Mouse (Mus musculus) natural killer cell, adult 2 months (primary cell): Measurements from ENCODE around the gene Nup205.
"Not testable (repeated sequence)": the region's sequence is repeated elsewhere in the genome, so short reads cannot be mapped to it uniquely, and the experiment has no call there.

Experiments used
- DNase-seq, 2 experiments: peaks; one replicate each; pipeline ENCODE4 v3.0.0; 2022; ENCODE audit warnings: low spot score in 2 of 2

Gene Nup205

DNA sequence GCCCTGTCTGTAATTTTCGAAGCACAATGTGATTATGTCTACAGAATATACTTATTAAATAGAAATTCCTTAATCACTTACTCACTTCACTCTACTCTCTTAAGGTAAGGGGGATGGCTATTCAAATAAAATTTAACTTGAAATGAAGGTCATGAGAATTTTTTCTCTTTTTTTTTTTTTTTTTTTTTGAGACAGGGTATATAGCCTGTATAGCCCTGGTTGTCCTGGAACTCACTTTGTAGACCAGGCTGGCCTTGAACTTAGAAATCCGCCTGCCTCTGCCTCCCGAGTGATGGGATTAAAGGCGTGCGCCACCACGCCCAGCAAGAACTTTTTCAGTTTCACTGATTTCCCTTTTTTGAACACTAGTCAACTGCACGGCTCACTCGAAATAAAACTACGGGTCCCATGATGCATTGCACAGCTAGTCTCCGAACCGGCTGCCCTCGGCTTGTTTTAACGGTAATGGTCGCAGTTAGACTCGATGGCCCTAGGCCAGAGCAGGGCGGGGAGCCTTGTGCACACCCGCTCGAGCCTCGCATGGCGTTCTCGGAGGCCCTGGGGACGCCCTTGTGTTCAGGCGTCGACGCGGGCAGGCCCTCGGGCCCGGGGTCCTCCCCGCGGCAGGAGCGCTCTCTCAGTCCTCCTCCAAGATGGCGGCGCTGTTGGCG is at the start of gene Nup205:
TSS of gene Nup205 (plus strand) at position 443 of the 671 bp plus-strand sequence.
- peak; percentile 80 to 88 for DNase-seq

DNA sequence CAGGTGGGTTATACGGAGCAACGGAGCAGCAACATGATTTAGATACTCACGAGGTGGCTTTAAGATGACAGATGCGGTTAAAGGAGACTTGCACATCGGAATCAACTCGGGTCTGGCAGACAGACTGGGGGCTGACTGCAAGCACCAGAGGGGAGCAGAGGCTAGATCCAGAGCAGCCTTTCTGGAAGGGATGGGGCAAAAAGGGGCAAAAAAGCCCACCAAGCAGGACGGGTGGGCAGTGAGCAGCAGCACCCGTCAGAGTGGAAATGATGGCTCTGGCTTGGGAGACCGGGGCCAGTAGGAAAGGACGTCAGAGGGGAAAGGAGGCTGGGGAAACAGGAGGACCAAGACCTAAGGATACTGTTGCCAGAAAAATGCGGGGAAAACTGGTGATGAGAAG is 44.4 kb upstream of the Nup205 start:
- peak; percentile 3 to 11 for DNase-seq

DNA sequence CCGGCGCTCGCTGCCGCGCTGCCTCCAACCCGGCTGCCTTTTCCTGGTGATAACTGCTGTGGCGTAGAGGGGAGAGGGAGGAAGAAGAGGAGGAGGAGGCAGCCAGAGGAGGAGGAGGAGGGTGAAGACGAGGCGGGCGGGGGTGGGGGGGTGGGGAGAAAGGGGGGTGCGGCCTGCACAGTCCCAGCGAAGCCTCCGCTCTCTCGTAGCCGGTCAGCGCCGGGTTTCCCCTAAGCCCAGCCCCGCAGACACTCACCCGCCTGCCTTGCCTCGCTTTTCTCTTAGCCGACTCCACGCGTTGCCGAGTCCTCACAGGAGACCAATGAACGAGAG is 44.0 kb upstream of the Nup205 start:
- DNase-seq: no peak

DNA sequence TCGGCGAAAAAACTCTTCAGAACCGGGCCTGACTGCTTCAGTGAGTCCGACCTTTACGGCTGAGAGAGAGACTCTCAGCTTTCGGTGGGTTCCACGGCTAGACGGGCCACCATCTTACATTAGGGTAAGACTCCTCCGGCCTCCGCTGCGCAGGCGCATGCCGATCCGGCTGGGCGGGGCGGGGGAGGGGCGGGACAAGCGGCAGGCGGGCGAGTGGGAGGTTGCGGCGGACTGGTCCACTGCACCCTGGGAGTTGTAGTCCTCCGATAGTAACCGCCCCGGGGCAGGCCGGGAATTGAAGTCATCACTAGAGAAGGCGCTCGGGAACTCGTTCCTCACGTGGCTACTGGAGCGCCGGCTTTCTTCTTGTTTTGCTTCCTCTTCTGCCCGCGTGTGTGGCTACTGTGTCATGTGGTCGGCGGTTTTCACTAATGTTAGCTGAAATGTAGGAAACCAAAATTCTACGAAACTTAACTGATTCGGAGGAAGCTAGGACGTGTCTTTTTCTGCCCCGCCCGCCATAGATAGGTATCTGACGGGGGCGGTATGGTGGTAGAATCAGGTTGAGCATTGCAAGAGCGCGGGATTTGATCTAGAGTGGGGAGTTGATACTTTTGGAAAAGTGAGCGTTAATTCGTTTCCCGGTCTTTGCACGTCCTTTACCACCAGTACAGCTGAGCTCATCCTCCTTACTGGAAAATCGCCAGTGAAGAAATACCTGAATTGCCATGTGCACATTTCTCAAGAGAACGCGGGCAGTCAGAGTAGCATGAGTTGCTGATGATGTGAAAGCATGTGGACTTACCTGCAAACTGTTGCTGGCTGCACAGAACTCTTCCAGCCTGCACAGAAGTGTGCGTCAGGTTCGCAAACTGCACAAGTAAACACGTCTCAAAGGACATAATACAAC is 43.4 kb upstream of the Nup205 start, which contains the start of gene Cnot4:
TSS of gene Cnot4 (minus strand) at position 146 of the 910 bp plus-strand sequence.
- peak; percentile 99 for DNase-seq

DNA sequence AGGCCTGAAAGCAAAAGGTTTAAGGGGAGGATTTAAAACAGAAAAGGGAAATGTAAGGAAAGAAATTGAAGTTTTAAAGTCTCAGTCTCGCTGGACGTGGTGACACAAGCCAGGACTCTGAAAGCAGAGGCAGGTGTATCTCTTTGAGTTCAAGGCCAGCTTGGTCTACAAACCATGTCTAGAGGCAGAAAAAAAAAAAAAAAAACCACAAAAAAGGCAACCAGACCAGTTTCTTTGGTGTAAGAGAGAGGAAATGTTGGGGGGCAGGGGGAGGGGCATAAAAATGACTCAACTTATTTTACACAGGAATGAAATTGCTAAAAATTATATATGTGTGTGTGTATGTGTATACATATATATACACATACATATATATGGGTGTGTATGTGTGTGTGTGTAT is 42.4 kb upstream of the Nup205 start:
- DNase-seq: no peak

DNA sequence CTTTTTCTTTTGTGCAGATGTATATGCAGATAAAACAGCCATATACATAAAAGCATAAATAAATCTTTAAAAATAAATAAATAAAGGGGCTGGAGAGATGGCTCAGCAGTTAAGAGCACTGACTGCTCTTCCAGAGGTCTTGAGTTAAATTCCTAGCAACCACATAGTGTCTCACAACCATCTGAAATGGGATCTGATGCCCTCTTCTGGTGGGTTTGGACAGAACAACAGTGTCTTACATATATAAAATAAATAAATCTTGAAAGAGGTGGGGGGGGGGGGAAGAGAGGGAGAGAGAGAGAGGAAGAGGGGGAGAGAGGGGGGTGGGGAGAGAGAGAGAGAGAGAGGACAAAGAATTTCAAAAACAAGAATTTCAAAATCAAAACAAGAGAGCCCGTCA is 36.9 kb upstream of the Nup205 start:
- no peak for DNase-seq

DNA sequence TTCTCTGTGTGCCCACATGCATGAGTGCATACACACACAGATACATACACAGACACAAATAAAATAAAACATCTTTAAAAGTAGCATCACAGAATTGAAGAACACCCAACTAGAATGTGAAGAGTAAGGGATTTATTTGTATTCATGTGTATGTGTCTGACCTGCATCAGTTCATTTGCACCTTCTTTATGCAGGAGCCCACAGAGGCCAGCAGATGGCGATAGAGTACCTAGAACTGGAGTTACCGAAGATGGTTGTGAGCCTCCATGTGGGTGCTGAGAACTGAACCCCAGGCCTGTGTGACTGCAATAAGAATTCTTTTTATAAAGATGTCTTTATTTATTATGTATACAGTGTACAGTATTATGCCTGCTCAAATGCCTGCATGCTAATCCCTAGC is 31.7 kb upstream of the Nup205 start:
- peak in 1 of 2 experiments; percentile 9 for DNase-seq

DNA sequence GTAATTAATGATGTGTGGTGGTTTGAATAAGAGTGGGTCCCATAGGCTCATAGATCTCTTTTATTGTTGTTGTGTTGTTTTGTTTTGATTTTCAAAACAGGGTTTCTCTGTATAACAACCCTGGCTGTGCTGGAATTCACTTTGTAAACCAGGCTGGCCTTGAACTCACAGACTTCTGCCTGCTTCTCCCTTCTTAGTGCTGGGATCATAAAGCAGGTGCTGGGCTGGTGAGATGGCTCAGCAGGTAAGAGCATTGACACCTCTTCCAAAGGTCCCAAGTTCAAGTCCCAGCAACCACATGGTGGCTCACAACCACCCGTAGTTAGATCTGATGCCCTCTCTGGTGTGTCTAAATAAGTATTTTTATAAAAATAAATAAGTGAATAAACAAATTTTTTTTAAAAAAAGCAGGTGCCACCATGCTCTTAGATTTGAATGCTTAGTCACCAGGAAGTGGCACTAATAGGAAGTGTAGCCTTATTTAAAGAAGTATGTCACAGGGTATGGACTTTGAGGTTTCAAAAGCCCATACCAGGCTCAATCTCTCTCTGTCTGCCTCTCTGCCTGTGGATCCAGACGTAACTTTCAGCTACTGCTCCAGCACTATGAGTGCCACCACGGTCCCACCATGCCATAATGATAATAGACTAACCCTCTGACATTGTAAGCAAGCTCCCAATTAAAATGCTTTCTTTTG is 29.3 kb upstream of the Nup205 start:
- DNase-seq: no peak

DNA sequence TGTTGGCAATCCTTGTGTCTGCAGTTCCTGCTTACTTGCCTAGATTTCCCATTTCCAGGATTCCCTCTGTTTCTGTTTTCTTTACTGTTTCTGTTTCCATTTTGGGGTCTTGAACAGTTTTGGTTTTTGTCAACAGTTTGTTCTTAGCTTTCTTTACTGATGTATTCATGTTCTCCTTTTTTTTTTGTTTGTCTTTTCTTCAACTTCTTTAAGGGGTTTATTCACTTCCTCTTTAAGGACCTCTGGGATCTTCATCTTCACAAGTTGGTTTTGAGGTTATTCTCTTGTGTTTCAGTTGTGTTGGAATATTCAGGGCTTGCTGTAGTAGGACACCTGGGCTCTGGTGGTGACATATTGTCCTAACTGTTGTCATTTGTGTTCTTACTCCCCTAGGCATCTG is 22.7 kb upstream of the Nup205 start:
- no peak for DNase-seq

DNA sequence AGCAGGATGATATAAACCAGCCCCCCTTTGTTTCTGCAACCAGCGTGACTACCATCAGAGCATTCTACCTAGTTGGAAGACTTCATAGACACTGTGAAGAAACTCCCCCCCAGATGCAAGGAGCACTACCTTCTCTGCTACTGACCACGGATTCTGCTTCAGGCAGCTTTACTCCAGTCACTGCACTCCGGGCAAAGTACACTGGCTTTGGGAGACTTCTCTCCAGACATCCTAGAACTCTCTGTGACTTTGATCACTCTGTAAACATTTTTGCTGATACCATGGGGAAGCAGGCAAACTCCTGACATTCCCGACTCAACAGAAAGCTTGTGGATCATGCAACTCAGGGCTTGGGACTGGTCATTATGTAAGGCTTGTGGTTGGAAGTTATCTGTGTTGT is 8.0 kb upstream of the Nup205 start:
- DNase-seq: no peak

DNA sequence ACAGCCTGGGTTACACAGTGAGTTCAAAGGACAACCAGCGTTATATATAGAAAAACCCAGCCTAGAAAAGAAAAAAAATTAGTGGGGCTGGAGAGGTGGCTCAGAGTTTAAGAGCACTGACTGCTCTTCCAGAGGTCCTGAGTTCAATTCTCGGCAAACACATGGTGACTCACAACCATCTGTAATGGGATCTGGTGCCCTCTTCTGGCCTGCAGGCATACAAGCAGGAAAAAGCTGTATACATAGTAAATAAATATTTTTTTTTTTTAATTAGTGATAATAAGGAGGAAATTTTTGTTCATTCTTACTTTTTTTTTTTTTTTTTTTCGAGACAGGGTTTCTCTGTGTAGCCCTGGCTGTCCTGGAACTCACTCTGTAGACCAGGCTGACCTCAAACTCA is 5.2 kb upstream of the Nup205 start:
- DNase-seq: not testable (repeated sequence)

DNA sequence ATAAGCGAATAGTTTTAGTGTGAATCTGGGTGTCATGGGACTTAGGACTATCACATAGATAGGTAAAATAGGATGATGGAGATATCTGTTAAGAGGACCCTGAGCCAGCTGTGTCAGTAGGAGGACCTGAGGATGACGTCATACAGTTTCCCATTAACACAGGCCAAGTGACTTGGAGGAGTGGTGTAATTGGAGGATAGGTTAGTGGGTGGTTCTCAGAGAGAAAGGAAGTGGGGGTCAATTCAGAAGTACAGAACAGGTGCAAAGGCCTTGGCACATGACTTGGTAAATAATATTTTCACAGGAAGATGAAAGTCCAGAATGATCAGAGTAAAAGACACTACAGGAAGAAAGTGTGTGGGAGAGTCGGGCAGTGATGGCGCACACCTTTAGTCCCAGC is 4.0 kb upstream of the Nup205 start:
- no peak for DNase-seq

DNA sequence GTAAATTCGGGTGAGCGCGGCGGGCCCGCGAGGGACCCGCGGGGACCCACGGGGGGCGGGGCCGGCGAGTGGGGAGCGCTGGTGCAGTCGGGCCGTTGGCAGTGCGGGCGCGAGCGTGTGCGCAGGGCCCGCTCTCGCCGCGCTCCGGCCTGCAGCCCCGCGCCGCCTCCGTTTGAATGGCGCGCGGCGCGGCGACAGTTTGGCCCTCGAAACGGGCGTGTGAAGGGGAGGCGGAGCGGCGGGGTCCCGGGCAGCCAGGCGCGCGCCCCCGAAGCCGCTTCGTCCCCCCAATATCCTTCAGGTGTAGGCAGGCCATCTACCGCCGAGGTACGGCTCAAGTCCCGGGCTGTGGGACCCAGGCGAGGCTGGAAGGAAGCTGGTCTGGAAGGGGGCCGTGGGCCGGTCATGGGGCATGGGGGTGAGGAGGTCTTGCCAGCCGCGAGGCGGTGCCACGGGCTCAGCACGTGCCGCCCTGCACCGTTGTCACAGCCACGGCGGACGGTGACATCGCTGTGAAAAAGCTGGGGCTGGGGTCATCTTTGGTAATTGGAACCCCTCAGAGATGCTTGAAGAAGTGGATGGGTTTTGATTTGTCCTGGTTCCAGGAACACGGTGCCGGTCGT is 540 bp downstream of the Nup205 start:
- peak; percentile 24 to 54 for DNase-seq

DNA sequence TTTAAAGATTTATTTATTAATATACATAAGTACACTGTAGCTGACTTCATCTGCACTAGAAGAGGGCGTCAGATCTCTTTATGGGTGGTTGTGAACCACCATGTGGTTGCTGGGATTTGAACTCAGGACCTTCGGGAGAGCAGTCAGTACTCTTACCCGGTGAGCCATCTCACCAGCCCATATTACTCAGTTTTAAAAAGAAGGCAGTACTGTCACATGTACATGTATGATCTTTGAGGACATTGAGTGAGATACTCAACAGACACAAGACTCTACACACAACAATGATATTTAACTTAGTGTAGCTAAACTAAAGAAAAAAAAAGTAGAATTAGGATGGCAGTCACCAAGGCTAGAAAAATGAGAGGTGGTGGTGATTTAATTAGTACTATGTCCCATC is 2.1 kb downstream of the Nup205 start:
- not testable (repeated sequence) for DNase-seq

DNA sequence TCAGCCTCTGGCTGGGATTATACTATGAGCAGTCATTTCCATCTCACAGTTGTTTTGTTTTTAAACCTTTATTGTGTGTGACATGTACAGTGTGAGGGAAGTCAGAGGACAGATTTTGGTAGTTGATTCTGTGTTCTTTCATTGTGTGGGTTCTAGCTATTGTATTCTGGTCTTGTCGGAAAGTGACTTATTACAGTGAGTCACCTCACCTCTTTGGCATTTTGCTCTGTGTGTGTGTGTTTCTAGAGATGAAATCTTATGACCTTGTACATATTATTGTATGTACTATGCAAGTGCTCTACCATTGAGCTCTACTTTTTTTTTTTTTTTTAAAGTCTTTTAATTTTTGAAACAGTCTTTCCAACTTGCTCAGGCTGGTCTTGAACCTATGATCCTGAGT is 7.6 kb downstream of the Nup205 start:
- DNase-seq: no peak

DNA sequence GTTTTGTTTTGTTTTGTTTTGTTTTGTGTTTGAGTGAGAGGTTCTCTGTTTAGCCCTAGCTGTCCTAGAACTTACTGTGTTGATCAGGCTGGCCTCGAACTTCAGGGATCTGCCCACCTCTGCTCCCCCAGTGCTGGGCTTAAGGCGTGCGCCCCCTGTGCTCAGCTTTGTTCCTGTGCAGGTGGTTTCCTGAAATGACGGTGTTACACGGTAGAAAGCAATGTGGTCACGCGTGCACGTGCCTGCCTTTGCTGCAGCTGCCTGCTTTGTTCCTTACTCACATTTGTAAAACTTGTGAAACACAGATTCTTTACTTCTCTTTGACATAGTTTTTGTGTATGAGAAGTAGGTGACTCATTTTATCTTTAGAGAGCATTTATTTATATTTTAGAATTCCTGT is 14.0 kb downstream of the Nup205 start:
- DNase-seq: no peak

DNA sequence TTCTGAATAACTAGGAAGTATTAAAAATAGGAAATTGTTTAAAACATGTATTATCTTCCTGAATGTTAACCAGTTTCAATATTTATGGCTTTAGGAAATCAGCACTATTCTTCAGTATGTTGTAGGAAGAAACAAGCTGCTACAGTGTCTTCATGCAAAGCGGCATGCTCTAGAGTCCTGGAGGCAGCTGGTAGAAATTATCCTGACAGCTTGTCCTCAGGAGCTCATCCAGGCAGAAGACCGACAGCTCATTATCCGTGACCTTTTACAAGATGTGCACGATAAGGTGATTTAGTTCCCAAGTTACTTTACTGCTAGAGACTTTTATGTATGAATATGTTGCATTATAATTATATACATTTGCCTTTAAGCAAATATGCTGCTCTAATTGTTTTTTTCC is 48.5 kb downstream of the Nup205 start:
- DNase-seq: no peak

DNA sequence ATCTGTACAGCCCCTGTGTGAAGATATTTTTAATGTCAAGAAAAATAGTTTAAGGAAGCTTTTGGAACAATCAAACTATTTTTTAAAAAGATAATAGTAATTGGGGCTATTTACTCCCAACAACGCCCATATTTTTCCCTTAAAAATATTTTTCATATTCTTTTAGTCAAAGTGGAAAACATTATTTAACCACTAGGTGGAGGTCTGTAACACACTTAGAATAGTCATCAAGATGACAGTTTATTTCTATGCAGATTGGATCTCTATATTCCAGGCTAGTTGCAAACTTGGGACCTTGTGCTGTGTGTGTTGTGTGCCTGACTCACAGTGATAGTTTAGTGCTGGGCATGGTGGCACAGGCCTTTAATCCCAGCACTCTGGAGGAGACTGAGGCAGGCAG is 52.2 kb downstream of the Nup205 start:
- no peak for DNase-seq

DNA sequence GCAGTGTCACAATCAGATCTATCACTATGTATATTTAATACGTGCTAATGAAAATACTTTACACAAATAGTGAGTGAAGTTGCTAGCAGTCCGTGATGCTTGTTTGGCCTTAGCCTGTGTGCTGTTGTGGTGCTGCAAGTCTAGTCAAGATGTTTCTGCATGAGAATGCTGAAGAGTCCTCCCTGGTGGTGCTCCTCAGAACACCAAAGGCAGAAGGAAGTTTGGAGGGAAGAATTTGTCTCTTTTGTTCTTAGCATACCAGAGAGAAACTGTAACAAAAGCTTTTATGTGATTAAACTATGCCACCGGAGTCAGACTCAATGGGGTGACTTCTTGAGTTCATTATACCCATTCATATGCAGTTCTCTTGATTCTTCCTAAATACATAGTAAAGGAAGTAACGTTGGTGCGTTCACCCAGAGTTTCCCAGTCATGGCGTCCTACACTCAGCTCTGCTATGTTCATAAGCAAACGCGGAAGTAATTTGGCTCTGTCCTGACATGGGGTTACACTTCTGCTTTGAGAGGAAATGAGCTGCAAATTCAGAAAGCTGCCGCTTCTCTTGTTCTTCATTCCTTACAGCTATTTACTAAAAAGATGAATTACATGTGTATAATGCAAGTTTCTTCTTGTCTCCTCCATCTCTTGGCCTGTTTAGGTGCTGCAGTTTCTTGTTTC is 59.0 kb downstream of the Nup205 start:
- no peak for DNase-seq

DNA sequence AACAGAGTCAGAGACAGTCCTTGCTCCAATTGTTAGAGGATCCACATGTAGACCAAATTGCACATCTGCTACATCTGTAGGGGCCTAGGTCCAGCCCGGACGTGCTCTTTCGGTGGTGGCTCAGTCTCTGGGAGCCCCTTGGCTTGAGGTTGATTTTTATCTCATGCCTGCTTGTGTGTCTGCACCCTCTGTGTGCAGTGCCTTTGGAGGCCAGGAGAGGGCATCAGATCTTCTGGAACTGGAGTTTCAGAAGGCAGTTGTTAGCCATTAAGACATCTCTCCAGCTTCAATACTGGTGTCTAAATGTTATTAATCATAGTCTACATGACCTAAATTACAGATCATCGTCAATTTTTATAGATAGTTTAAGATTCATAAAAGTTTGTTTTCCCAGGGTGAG is 66.0 kb downstream of the Nup205 start:
- DNase-seq: no peak

DNA sequence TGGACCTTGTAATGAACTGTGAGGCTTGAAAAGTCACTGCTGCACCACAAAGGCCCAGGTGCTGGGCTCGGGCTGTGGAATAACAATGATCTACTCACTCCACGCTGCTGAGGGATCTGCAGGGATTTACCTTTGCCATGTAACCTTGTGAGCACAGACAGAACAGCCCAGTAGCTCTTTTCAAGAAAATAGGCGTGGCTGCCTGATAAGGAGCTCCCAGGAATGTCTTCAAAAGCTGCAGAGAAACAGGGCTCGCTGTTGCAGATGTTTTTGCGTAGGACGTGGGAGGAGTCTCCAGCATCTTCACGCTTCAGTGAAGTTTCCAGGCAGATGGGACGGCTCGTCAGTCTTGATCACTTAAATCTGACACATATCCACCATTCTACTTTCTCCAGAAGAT is 66.8 kb downstream of the Nup205 start:
- no peak for DNase-seq

DNA sequence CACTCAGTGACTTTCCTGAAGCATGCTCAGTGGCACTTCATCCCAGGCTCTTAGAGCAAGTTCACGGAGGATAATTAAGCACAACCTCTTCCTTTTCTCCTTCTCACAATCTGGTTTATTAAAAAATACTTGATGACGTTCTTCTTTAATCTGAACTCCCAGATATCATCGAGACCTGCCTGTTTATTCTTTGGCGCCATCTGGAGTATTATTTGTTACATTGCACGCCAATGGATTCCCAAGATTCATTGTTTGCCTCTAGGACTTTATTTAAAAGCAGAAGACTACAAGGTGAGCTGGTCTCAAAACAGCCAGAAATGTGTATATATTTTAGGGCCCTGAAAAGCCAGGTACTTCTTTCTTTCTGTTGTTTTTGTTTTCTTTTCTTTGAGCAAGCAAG is 67.9 kb downstream of the Nup205 start:
- no peak for DNase-seq
